Mouse (Mus musculus) ES-E14 (cell line): ENCODE results near the gene Copg1. TPM values are rescaled to one million over a fixed set of nuclear protein-coding genes. Genes with fewer than 3 reads are reported as not detected.

Experiments
- DNase-seq: peaks from one replicate; pipeline ENCODE4 v3.0.0-alpha.2; 2013; ENCODE audit warnings: low read depth, low spot score
- H3K27ac ChIP-seq: 2 replicates; pipeline ENCODE4 v1.5.1; 2012; ENCODE audit warnings: low read depth, mild to moderate bottlenecking, low read length, moderate library complexity, mixed read lengths; ENCODE audit not compliant: poor library complexity, insufficient read depth, severe bottlenecking
- H3K36me3 ChIP-seq: 2 replicates; pipeline ENCODE4 v1.6.1; 2012; ENCODE audit warnings: mild to moderate bottlenecking, low read length, moderate library complexity, mixed read lengths; ENCODE audit not compliant: control insufficient read depth, poor library complexity, insufficient read depth, severe bottlenecking
- H3K4me1 ChIP-seq, 2 experiments: fragments of 150-350 bp in 1 of 2; sonication (generic) in 1 of 2; 2 replicates each; pipeline ENCODE4 v1.6.1; 2012; ENCODE audit warnings: low read length in 2 of 2, mild to moderate bottlenecking in 1 of 2, mixed read lengths in 1 of 2; ENCODE audit not compliant: control insufficient read depth in 2 of 2, insufficient read depth in 2 of 2, poor library complexity in 1 of 2
- H3K4me3 ChIP-seq, 2 experiments: fragments of 150-350 bp in 1 of 2; sonication (generic) in 1 of 2; 2 replicates each; pipeline ENCODE4 v1.5.1; 2012; ENCODE audit warnings: low read length in 2 of 2, low read depth in 1 of 2, mild to moderate bottlenecking in 1 of 2, mixed read lengths in 1 of 2; ENCODE audit not compliant: insufficient read depth in 1 of 2, poor library complexity in 1 of 2, severe bottlenecking in 1 of 2
- H3K9ac ChIP-seq: 2 replicates; pipeline ENCODE4 v1.6.1; 2012; ENCODE audit warnings: low read depth, mild to moderate bottlenecking, low read length, mixed read lengths; ENCODE audit not compliant: poor library complexity, insufficient read depth, severe bottlenecking
- H3K9me3 ChIP-seq: fragments of 150-350 bp; sonication (generic); 2 replicates; pipeline ENCODE4 v1.6.1; 2012; ENCODE audit warnings: low read depth, mild to moderate bottlenecking, low read length; ENCODE audit not compliant: control insufficient read depth, insufficient read depth
- CHD2 ChIP-seq: IDR thresholded peaks from 2 replicates; pipeline ENCODE4 v1.6.1; 2014; ENCODE audit warnings: mild to moderate bottlenecking, low read depth, low read length, inconsistent platforms
- HCFC1 ChIP-seq: IDR thresholded peaks from 2 replicates; pipeline ENCODE4 v1.6.1; 2012; ENCODE audit warnings: low read length, inconsistent platforms, borderline replicate concordance; ENCODE audit not compliant: insufficient read depth
- MAFK ChIP-seq: IDR thresholded peaks from 2 replicates; pipeline ENCODE4 v1.6.1; 2014; ENCODE audit warnings: mild to moderate bottlenecking, low read depth, low read length, inconsistent platforms; ENCODE audit not compliant: insufficient read depth
- ZC3H11A ChIP-seq: IDR thresholded peaks from 2 replicates; pipeline ENCODE4 v1.6.1; 2012; ENCODE audit warnings: low read depth, mild to moderate bottlenecking, inconsistent platforms, low read length, borderline replicate concordance
- ZNF384 ChIP-seq: IDR thresholded peaks from 2 replicates; pipeline ENCODE4 v1.6.1; 2012; ENCODE audit warnings: low read depth, low read length, inconsistent platforms
- in situ Hi-C, 2 experiments: fragments of 600-800 bp; cut with MboI; formaldehyde crosslinking; loops; one replicate each; pipeline ENCODE4 v1.15.1; 2025; ENCODE audit warnings: low sequenced_read_pairs in 2 of 2, inconsistent platforms in 1 of 2; ENCODE audit not compliant: unreplicated experiment in 2 of 2
- total RNA-seq: library from RNA; depleted of rRNA; stranded (reverse); fragments of 300-350 nt; gene quantifications from 2 replicates; pipeline ENCODE4 v1.2.3, GENCODE M21; 2012

Gene Copg1
- total RNA-seq, 1 experiment: 103 TPM

DNA sequence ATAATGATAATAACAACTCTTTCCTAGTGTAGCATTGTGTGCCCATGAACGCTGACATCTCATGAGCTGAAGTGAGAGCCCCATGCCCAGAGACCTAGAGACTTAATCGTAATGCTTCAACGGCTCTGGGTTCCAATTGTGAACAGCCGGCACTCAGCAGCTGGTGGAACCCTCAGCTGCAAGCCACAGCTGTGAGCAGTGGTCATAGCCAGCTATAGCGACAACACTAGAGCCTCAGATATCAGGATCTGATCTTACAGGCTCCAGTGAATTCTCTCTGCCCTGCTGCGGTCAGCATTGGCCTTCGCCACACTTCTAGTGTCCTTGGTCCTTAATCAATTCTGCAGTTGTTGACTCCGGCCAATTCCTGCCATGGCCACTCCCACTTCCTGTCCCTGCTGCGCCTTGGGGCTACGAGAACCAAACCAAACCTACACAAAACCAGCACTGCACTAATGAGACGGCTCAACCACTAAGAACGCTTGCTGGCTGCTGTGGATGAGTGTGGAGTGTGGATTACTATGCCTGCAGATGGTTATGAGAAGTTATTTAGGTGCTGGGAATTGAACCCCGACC, 11.5 kb upstream of the Copg1 start:
- Histone ChIP-seq H3K9ac (peak overlapping the region; percentile 36; the same call in 1 of the 2 replicates), H3K9me3 (no peaks in the 10 kb centered on the region), H3K36me3 (no peaks in the 10 kb centered on the region), H3K4me3 (peak overlapping the region in 1 of 2 experiments; percentile 53; a peak in 2 of 4 replicates), H3K4me1 (peaks cover 0 to 3% of the 10 kb centered on the region in 2 experiments; a peak in 2 of 4 replicates), H3K27ac (no peak overlapping the region)
- DNase-seq: peak; percentile 24
- in situ Hi-C loops: no loop called here
- TF ChIP-seq ZNF384: no peak
- TF ChIP-seq CHD2: no peak
- no peak for TF ChIP-seq HCFC1
- no peak for TF ChIP-seq ZC3H11A
- no peak for TF ChIP-seq MAFK

GRCm38 (mm10) chr6:87879010-87879409, 8.6 kb upstream of the Copg1 start:
- no peaks in the 10 kb centered on the region for H3K9me3 ChIP-seq
- H3K36me3 ChIP-seq: no peaks in the 10 kb centered on the region
- in situ Hi-C loops: no loop called here
- no peak overlapping the region for H3K27ac ChIP-seq
- no peak for DNase-seq
- H3K4me3 ChIP-seq: no peak overlapping the region
- peaks cover 0 to 3% of the 10 kb centered on the region in 2 experiments; a peak in 2 of 4 replicates for H3K4me1 ChIP-seq
- no peak overlapping the region for H3K9ac ChIP-seq
- TF ChIP-seq CHD2 (no peak), MAFK (no peak), ZC3H11A (no peak), ZNF384 (no peak), HCFC1 (no peak)

GRCm38 (mm10) chr6:87879628-87880027, 8.0 kb upstream of the Copg1 start:
- H3K4me1 ChIP-seq: peaks cover 0 to 3% of the 10 kb centered on the region in 2 experiments; a peak in 2 of 4 replicates
- no peak overlapping the region for H3K9ac ChIP-seq
- TF ChIP-seq MAFK (no peak), ZC3H11A (no peak), HCFC1 (no peak), ZNF384 (no peak), CHD2 (no peak)
- H3K27ac ChIP-seq: no peak overlapping the region
- no peaks in the 10 kb centered on the region for H3K36me3 ChIP-seq
- H3K9me3 ChIP-seq: no peaks in the 10 kb centered on the region
- in situ Hi-C loops: no loop called here
- H3K4me3 ChIP-seq: no peak overlapping the region
- DNase-seq: no peak

DNA sequence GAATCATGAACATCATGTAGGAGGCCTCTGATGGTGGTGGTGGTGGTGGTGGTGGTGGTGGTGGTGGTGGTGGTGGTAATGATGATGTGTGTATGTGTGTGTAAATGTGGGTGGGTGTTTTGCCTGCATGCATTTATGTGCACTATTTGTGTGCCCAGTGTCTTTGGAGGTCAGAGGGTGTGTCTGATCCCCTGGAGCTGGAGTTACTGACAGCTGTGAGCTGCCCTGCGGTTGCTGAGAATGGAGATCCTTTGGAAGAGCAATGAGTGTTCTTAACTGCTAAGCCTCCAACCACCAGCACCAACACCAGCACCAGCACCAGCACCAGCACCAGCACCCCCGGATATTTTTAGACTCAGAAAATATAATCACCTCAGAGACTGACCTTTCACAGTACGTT, 5.4 kb upstream of the Copg1 start:
- no peak overlapping the region for H3K9ac ChIP-seq
- DNase-seq: no peak
- H3K4me3 ChIP-seq: no peak overlapping the region
- no peak overlapping the region for H3K27ac ChIP-seq
- H3K4me1 ChIP-seq: no peaks in the 10 kb centered on the region
- no peaks in the 10 kb centered on the region for H3K9me3 ChIP-seq
- H3K36me3 ChIP-seq: no peaks in the 10 kb centered on the region
- in situ Hi-C loops: no loop called here
- no peak for TF ChIP-seq ZC3H11A
- TF ChIP-seq HCFC1: no peak
- no peak for TF ChIP-seq ZNF384
- TF ChIP-seq CHD2: no peak
- no peak for TF ChIP-seq MAFK
